Mouse (Mus musculus): ENCODE data around the gene Tln2.

DNA sequence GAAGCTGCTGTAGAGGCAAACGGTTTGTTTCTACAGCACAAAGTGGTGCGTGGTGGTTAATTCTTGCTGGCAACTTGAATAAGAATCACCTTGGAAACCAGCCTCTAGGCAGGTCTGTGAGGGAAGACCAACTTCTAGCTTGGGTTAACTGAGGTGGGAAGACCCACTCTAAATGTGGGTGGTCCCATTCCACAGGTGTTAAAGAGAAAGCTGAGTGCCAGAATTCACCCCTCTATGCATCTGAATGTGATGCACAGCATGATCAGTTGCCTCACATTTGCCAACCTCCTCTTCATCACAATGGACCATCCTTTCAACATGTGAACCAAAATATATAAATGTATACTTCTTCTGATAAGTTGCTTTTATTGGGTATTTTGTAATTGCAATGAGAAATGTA, 197.4 kb downstream of the Tln2 start:
- TF ChIP-seq CTCF (IDR thresholded peaks at IDR 0.05; ENCODE audit: low read depth), result no peak
- TF ChIP-seq EP300 (IDR thresholded peaks at IDR 0.05; ENCODE audit: low read depth), result no peak

Measured in liver, embryonic 14.5 days (tissue).